Mouse (Mus musculus) Muller cell, postnatal 12 days (primary cell): ENCODE results near the gene March2.

Experiments
- DNase-seq: peaks from one replicate; pipeline ENCODE4 v3.0.0-alpha.2; 2015; ENCODE audit errors: inconsistent ontology term

March2 gene

GRCm38 (mm10) chr17:33718944-33719725 is 665 bp upstream of the March2 start:
- DNase-seq: no peak

- DNase-seq: no peak
Measured at GRCm38 (mm10) chr17:33717982-33718381, 488 bp downstream of the March2 start.

GRCm38 (mm10) chr17:33717246-33717645 is 1.2 kb downstream of the March2 start:
- no peak for DNase-seq

GRCm38 (mm10) chr17:33714779-33715178 is 3.7 kb downstream of the March2 start:
- DNase-seq: no peak

GRCm38 (mm10) chr17:33713271-33713670 is 5.2 kb downstream of the March2 start:
- DNase-seq: no peak

GRCm38 (mm10) chr17:33709834-33710233 is 8.6 kb downstream of the March2 start:
- no peak for DNase-seq

GRCm38 (mm10) chr17:33703091-33703490 is 15.4 kb downstream of the March2 start:
- no peak for DNase-seq

GRCm38 (mm10) chr17:33702178-33702577 is 16.3 kb downstream of the March2 start:
- no peak for DNase-seq

GRCm38 (mm10) chr17:33695471-33695870 is 23.0 kb downstream of the March2 start:
- no peak for DNase-seq

GRCm38 (mm10) chr17:33686760-33687159 is 31.7 kb downstream of the March2 start, which contains the start of gene Hnrnpm:
Hnrnpm (minus strand) TSS chr17:33686860.
- DNase-seq: no peak

- peak; percentile 96 for DNase-seq
Measured at GRCm38 (mm10) chr17:33685249-33685653, 33.2 kb downstream of the March2 start.

- peak; percentile 73 for DNase-seq
Measured at GRCm38 (mm10) chr17:33684671-33685231, 33.7 kb downstream of the March2 start.

- no peak for DNase-seq
Measured at GRCm38 (mm10) chr17:33681767-33682166, 36.7 kb downstream of the March2 start.

- DNase-seq: no peak
Measured at GRCm38 (mm10) chr17:33678771-33679170, 39.7 kb downstream of the March2 start.

GRCm38 (mm10) chr17:33676086-33676485 is 42.4 kb downstream of the March2 start:
- no peak for DNase-seq

GRCm38 (mm10) chr17:33675452-33675851 is 43.0 kb downstream of the March2 start:
- no peak for DNase-seq

- no peak for DNase-seq
Measured at GRCm38 (mm10) chr17:33673837-33674236, 44.6 kb downstream of the March2 start.

GRCm38 (mm10) chr17:33669681-33670080 is 48.8 kb downstream of the March2 start:
- peak; percentile 96 for DNase-seq

GRCm38 (mm10) chr17:33666813-33667212 is 51.7 kb downstream of the March2 start:
- no peak for DNase-seq

- no peak for DNase-seq
Measured at GRCm38 (mm10) chr17:33649781-33650475, 68.5 kb downstream of the March2 start.

GRCm38 (mm10) chr17:33645073-33645472 is 73.4 kb downstream of the March2 start:
- DNase-seq: no peak

- no peak for DNase-seq
Measured at GRCm38 (mm10) chr17:33644068-33644467, 74.4 kb downstream of the March2 start.

GRCm38 (mm10) chr17:33639743-33640142 is 78.7 kb downstream of the March2 start:
- DNase-seq: no peak
